Mouse (Mus musculus): Measurements from ENCODE around the gene Gm8369. TPM values are rescaled to one million over a fixed set of nuclear protein-coding genes. Genes with fewer than 3 reads are reported as not detected.
"Not testable (repeated sequence)": the region's sequence is repeated elsewhere in the genome, so short reads cannot be mapped to it uniquely, and the experiment has no call there.

The Gm8369 gene
- polyA plus RNA-seq, 1 experiment from 2014 or later, result not detected

DNA sequence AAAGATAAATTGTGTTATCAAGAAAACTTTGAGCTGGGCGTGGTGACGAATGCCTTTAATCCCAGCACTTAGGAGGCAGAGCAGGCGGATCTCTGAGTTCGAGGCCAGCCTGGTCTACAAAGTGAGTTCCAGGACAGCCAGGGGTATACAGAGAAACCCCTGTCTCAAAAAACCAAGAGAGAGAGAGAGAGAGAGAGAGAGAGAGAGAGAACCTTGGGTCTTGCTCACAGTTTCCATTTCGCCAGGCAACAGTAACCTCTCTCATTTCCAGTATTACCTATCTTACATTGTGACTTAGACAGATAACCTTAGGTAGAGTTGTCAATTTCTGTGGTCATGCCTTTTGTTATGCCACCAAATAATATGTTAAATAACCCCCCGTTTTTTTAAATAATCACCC, 10.6 kb downstream of the Gm8369 start:
- DNase-seq (ENCODE audit: low spot score, missing footprints) (no peak), ATAC-seq (ENCODE audit: low FRiP score) (no peak)
- no peak overlapping the region for H3K4me3 ChIP-seq (ENCODE audit: low read depth, low read length)
- no peak overlapping the region for H3K4me2 ChIP-seq
- no peaks in the 10 kb centered on the region for H3K9me3 ChIP-seq (ENCODE audit: control insufficient read depth, low read length)
- no peaks in the 10 kb centered on the region for H3K36me3 ChIP-seq (ENCODE audit: control insufficient read depth, insufficient read depth, low read length)
- no peaks in the 10 kb centered on the region for H3K27me3 ChIP-seq (ENCODE audit: control insufficient read depth, insufficient read depth, low read length)
- no peak overlapping the region for H3K27ac ChIP-seq (ENCODE audit: low read depth, low read length)
- WGBS, result 85% methylated on average over 6 of the region's 6 CpGs
- no peak overlapping the region for H3K9ac ChIP-seq (ENCODE audit: low read length)
- no peaks in the 10 kb centered on the region for H3K4me1 ChIP-seq (ENCODE audit: control insufficient read depth, insufficient read depth, low read length)

DNA sequence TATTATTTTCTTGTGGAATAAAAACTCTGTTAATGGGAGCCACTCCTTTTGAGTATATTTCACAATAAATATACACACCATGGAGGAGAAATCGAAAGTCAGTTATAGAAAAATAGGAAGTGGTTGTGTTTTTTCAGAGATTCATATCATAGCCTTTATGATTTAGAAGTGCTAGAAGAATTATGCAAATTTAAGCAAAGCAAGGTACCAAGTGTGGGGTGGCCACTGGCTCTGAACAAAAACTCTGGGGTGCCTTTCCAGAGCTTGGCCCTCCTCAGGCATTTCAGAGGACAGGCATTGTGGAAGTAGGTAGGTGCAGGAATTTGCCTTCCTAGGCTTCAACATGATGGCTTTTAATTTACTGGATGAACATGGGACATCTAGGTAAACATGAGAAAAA, 11.6 kb downstream of the Gm8369 start:
- H3K4me3 ChIP-seq (ENCODE audit: low read depth, low read length); H3K27me3 ChIP-seq (ENCODE audit: control insufficient read depth, insufficient read depth, low read length); H3K9me3 ChIP-seq (ENCODE audit: control insufficient read depth, low read length); H3K27ac ChIP-seq (ENCODE audit: low read depth, low read length); H3K36me3 ChIP-seq (ENCODE audit: control insufficient read depth, insufficient read depth, low read length); H3K4me2 ChIP-seq; H3K4me1 ChIP-seq (ENCODE audit: control insufficient read depth, insufficient read depth, low read length); H3K9ac ChIP-seq (ENCODE audit: low read length); DNase-seq (ENCODE audit: low spot score, missing footprints); ATAC-seq (ENCODE audit: low FRiP score): not testable (repeated sequence)
- WGBS, result 71% methylated on average over 1 of the region's 1 CpGs

DNA sequence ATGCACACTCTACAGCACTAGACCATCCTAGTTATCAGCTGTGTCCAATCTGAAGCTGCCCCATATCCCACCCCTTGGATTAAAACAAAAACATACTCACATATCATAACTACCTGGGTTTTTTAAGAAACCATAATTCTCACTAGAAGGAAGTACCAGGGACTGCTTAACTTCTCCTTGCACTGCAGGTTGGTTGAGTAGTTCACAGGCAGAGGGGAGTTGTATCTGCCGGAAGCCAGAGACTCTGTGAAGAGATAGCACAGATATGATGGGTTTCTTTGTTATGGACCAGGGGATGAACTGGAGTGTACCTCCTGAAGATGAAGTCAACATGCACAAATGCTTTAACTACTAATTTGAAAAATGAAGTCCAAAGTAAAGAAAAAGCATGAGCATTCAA, 15.1 kb downstream of the Gm8369 start:
- no peaks in the 10 kb centered on the region for H3K4me1 ChIP-seq (ENCODE audit: control insufficient read depth, insufficient read depth, low read length)
- H3K4me2 ChIP-seq, result no peak overlapping the region
- H3K9ac ChIP-seq (ENCODE audit: low read length), result no peak overlapping the region
- no peak for ATAC-seq (ENCODE audit: low FRiP score)
- DNase-seq (ENCODE audit: low spot score, missing footprints), result no peak
- no peaks in the 10 kb centered on the region for H3K36me3 ChIP-seq (ENCODE audit: control insufficient read depth, insufficient read depth, low read length)
- WGBS, result 94% methylated on average over 1 of the region's 1 CpGs
- H3K9me3 ChIP-seq (ENCODE audit: control insufficient read depth, low read length), result no peaks in the 10 kb centered on the region
- no peaks in the 10 kb centered on the region for H3K27me3 ChIP-seq (ENCODE audit: control insufficient read depth, insufficient read depth, low read length)
- H3K4me3 ChIP-seq (ENCODE audit: low read depth, low read length), result no peak overlapping the region
- no peak overlapping the region for H3K27ac ChIP-seq (ENCODE audit: low read depth, low read length)

DNA sequence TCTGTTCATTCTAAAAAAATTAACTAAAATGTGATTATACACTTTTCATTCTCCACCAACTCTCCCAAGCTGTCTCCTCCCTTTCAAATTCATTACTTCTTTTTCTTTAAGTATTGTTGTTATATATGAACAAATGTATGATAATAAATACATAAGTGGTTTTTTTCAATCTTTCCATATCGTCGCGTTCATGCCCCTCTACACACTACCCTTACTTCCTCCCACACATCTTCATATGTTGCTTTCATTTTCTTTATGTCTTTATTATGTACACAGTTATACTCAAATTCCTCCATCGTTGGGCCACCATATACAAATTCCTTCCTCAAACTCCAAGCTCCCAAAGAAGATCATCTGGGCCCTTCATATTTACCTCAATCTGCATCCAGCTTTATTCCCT, 15.6 kb downstream of the Gm8369 start:
- H3K4me2 ChIP-seq, result no peak overlapping the region
- DNase-seq (ENCODE audit: low spot score, missing footprints), result no peak
- no peak overlapping the region for H3K4me3 ChIP-seq (ENCODE audit: low read depth, low read length)
- WGBS, result 88% methylated on average over 4 of the region's 4 CpGs
- no peaks in the 10 kb centered on the region for H3K4me1 ChIP-seq (ENCODE audit: control insufficient read depth, insufficient read depth, low read length)
- no peaks in the 10 kb centered on the region for H3K9me3 ChIP-seq (ENCODE audit: control insufficient read depth, low read length)
- H3K36me3 ChIP-seq (ENCODE audit: control insufficient read depth, insufficient read depth, low read length), result no peaks in the 10 kb centered on the region
- ATAC-seq (ENCODE audit: low FRiP score), result no peak
- H3K27me3 ChIP-seq (ENCODE audit: control insufficient read depth, insufficient read depth, low read length), result no peaks in the 10 kb centered on the region
- H3K9ac ChIP-seq (ENCODE audit: low read length), result no peak overlapping the region
- no peak overlapping the region for H3K27ac ChIP-seq (ENCODE audit: low read depth, low read length)

DNA sequence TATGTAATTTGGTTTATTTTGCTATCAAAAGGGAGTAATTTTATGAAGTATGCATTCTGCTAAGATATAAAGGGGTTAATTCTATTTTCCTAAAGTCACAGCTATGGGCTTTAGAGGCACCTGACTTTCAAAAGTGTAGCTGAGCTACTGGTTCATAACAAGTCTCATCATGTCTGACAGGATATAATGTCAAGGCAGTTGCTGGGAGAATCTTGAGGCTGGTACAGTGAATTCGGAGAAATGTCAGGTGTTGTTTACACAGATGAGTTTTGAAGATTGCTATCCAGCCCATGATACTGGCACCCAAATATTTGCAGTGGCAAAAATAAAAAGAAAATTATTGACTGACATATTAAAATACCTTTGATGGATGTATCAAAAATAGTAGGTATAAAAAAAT, 19.1 kb downstream of the Gm8369 start:
- ATAC-seq (ENCODE audit: low FRiP score), result no peak
- Histone ChIP-seq H3K36me3 (ENCODE audit: control insufficient read depth, insufficient read depth, low read length) (no peaks in the 10 kb centered on the region), H3K27ac (ENCODE audit: low read depth, low read length) (no peak overlapping the region), H3K27me3 (ENCODE audit: control insufficient read depth, insufficient read depth, low read length) (no peaks in the 10 kb centered on the region), H3K4me1 (ENCODE audit: control insufficient read depth, insufficient read depth, low read length) (no peaks in the 10 kb centered on the region), H3K4me2 (no peak overlapping the region), H3K9me3 (ENCODE audit: control insufficient read depth, low read length) (no peaks in the 10 kb centered on the region), H3K9ac (ENCODE audit: low read length) (no peak overlapping the region), H3K4me3 (ENCODE audit: low read depth, low read length) (no peak overlapping the region)
- 70% methylated on average over 1 of the region's 1 CpGs for WGBS
- no peak for DNase-seq (ENCODE audit: low spot score, missing footprints)

DNA sequence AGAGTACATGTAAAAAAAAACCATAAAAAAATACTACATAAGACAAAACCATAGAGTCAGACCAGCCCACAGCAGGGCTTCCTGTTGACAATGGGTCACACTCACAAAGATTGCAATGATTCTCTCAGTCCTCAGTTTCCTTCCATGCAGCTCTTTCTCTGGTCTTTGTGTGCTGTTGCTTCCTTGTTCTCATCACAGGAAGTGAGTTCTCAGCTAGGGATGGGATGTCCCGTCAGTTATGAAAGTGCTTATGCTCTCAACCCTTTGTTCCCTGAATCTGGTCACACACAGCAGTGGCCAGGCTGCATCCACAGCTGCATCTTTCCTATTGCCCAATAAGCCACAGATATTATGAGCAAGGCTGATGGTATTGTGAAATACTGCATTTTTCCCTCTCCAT, 27.7 kb downstream of the Gm8369 start:
- ATAC-seq (ENCODE audit: low FRiP score), result no peak
- no peaks in the 10 kb centered on the region for H3K27me3 ChIP-seq (ENCODE audit: control insufficient read depth, insufficient read depth, low read length)
- H3K9ac ChIP-seq (ENCODE audit: low read length), result no peak overlapping the region
- 74% methylated on average over 1 of the region's 1 CpGs for WGBS
- no peak overlapping the region for H3K4me3 ChIP-seq (ENCODE audit: low read depth, low read length)
- H3K4me2 ChIP-seq, result no peak overlapping the region
- H3K4me1 ChIP-seq (ENCODE audit: control insufficient read depth, insufficient read depth, low read length), result no peaks in the 10 kb centered on the region
- no peaks in the 10 kb centered on the region for H3K36me3 ChIP-seq (ENCODE audit: control insufficient read depth, insufficient read depth, low read length)
- H3K9me3 ChIP-seq (ENCODE audit: control insufficient read depth, low read length), result no peaks in the 10 kb centered on the region
- no peak overlapping the region for H3K27ac ChIP-seq (ENCODE audit: low read depth, low read length)
- no peak for DNase-seq (ENCODE audit: low spot score, missing footprints)

DNA sequence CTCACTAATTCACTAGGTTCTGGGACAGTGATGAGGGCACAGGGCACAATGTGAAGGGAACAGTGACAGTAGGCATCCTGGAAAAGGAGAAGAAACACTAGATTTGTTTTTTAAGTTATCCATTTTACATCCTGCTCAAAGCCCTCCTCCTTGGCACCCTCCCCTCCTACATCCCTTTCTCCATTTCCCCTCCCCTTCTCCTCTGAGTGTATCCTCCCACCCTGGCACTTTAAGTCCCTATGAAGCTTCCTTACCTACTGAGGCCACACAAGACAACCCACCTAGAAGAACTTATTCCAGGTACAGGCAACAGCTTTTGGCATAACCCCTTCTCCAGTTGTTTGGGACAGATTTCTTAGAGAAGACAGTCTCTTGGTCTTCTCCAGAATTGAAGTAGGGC, 30.5 kb downstream of the Gm8369 start, which contains the start of gene Ms4a6b:
TSS of gene Ms4a6b (plus strand) at position 267 of the 400 bp plus-strand sequence.
- H3K9ac ChIP-seq (ENCODE audit: low read length), result no peak within 1 kb of the TSS
- ATAC-seq (ENCODE audit: low FRiP score), result no peak
- H3K4me2 ChIP-seq, result no peak within 1 kb of the TSS
- no peaks in the 10 kb centered on the region for H3K4me1 ChIP-seq (ENCODE audit: control insufficient read depth, insufficient read depth, low read length)
- no peak within 1 kb of the TSS for H3K27ac ChIP-seq (ENCODE audit: low read depth, low read length)
- no peaks in the 10 kb centered on the region for H3K27me3 ChIP-seq (ENCODE audit: control insufficient read depth, insufficient read depth, low read length)
- H3K36me3 ChIP-seq (ENCODE audit: control insufficient read depth, insufficient read depth, low read length), result no peaks in the 10 kb centered on the region
- no peak within 1 kb of the TSS for H3K4me3 ChIP-seq (ENCODE audit: low read depth, low read length)
- no peak for DNase-seq (ENCODE audit: low spot score, missing footprints)
- no peaks in the 10 kb centered on the region for H3K9me3 ChIP-seq (ENCODE audit: control insufficient read depth, low read length)

DNA sequence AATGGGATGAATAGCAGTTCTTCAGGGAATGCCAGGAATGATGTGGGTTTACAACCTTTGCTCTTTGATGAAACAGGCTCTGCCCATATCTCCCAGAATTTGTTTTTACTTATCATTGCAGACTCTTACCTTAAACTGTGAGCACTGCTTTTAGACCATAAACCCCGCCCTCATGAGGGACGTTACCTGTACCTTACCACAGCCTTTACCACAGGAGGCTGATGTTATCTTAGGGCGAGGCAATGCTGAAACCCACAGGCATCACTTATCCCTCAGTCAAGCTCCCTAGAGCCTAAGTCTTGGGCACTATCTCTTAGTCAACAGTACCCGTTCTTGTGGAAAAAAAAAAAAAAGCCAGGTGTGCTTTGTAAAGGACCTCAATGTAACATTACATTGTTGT, 31.1 kb downstream of the Gm8369 start:
- DNase-seq (ENCODE audit: low spot score, missing footprints) (no peak), ATAC-seq (ENCODE audit: low FRiP score) (no peak)
- H3K27ac ChIP-seq (ENCODE audit: low read depth, low read length), result no peak overlapping the region
- H3K36me3 ChIP-seq (ENCODE audit: control insufficient read depth, insufficient read depth, low read length), result no peaks in the 10 kb centered on the region
- H3K4me2 ChIP-seq, result no peak overlapping the region
- 72% methylated on average over 4 of the region's 4 CpGs for WGBS
- H3K4me1 ChIP-seq (ENCODE audit: control insufficient read depth, insufficient read depth, low read length), result no peaks in the 10 kb centered on the region
- no peak overlapping the region for H3K9ac ChIP-seq (ENCODE audit: low read length)
- H3K4me3 ChIP-seq (ENCODE audit: low read depth, low read length), result no peak overlapping the region
- H3K9me3 ChIP-seq (ENCODE audit: control insufficient read depth, low read length), result no peaks in the 10 kb centered on the region
- no peaks in the 10 kb centered on the region for H3K27me3 ChIP-seq (ENCODE audit: control insufficient read depth, insufficient read depth, low read length)

DNA sequence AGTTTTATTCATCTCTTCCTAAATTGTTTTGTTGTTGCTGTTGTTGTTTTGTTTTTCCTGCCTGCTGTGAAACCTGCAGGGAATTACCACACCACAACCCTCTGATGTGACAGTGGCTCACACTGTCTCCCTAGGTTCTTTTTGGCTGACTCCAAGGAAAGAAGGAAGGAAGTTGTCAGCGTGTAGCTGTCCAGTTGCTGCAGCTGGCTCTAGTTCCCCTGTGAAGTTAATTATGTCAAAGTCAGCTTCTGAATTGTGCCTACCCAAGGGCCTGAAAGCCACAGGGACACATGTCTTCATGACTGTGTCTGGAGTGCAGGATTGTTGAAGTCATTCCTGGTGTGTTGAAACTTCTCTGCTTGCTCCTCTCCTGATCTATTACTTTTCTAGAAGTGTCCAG, 31.6 kb downstream of the Gm8369 start:
- ATAC-seq (ENCODE audit: low FRiP score); H3K9ac ChIP-seq (ENCODE audit: low read length); H3K4me3 ChIP-seq (ENCODE audit: low read depth, low read length); H3K36me3 ChIP-seq (ENCODE audit: control insufficient read depth, insufficient read depth, low read length); H3K4me1 ChIP-seq (ENCODE audit: control insufficient read depth, insufficient read depth, low read length); H3K9me3 ChIP-seq (ENCODE audit: control insufficient read depth, low read length); H3K27ac ChIP-seq (ENCODE audit: low read depth, low read length); H3K27me3 ChIP-seq (ENCODE audit: control insufficient read depth, insufficient read depth, low read length); H3K4me2 ChIP-seq; DNase-seq (ENCODE audit: low spot score, missing footprints): not testable (repeated sequence)
- WGBS, result 68% methylated on average over 1 of the region's 1 CpGs

DNA sequence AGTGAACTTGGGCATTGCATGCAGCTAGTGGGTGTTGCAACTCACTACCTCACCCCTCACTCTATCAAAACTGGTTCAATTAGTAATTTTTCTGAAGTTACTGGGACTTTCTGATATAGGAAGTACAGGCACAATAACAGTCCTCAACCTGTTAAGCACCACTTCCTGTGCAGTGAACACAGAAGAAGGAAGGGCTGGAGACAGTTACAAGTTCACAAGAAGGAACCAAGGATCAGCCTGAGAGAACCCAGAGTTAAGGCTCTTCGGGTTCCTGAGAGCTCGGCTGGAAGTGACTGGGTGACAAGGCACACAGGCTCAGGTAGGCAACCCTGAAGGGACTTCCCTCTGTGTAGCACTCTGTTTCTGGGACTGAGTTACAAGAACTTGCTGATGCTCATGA, 32.6 kb downstream of the Gm8369 start:
- not testable (repeated sequence) for H3K4me1 ChIP-seq (ENCODE audit: control insufficient read depth, insufficient read depth, low read length); ATAC-seq (ENCODE audit: low FRiP score); H3K27ac ChIP-seq (ENCODE audit: low read depth, low read length); H3K9ac ChIP-seq (ENCODE audit: low read length); DNase-seq (ENCODE audit: low spot score, missing footprints); H3K9me3 ChIP-seq (ENCODE audit: control insufficient read depth, low read length); H3K27me3 ChIP-seq (ENCODE audit: control insufficient read depth, insufficient read depth, low read length); H3K4me2 ChIP-seq; H3K36me3 ChIP-seq (ENCODE audit: control insufficient read depth, insufficient read depth, low read length); H3K4me3 ChIP-seq (ENCODE audit: low read depth, low read length)
- WGBS, result 77% methylated on average over 2 of the region's 2 CpGs
